Mouse (Mus musculus) midbrain, embryonic 16.5 days (tissue): ENCODE data around the gene Crisp2. TPM values are rescaled to one million over a fixed set of nuclear protein-coding genes. Genes with fewer than 3 reads are reported as not detected.

Experiments
- ATAC-seq: fragments of 200-750 bp; cut with Nextera tagmentation; 2 replicates; pipeline ENCODE4 v1.8.0; 2017; ENCODE audit warnings: moderate TSS enrichment
- H3K27ac ChIP-seq: fragments of 300-500 bp; sonication (generic); 2 replicates; pipeline ENCODE4 v1.5.1; 2014; ENCODE audit warnings: mild to moderate bottlenecking, low read length, mixed read lengths
- H3K27me3 ChIP-seq: fragments of 300-500 bp; sonication (generic); 2 replicates; pipeline ENCODE4 v1.6.1; 2014; ENCODE audit warnings: low read depth, low read length, mixed read lengths; ENCODE audit not compliant: control insufficient read depth, insufficient read depth
- H3K36me3 ChIP-seq: fragments of 300-500 bp; sonication (generic); 2 replicates; pipeline ENCODE4 v1.6.1; 2014; ENCODE audit warnings: mild to moderate bottlenecking, low read length, moderate library complexity, mixed read lengths; ENCODE audit not compliant: control insufficient read depth, insufficient read depth
- H3K4me1 ChIP-seq: fragments of 300-500 bp; sonication (generic); 2 replicates; pipeline ENCODE4 v1.6.1; 2014; ENCODE audit warnings: mild to moderate bottlenecking, low read length, mixed read lengths; ENCODE audit not compliant: control insufficient read depth, insufficient read depth
- H3K4me2 ChIP-seq: fragments of 300-500 bp; sonication (generic); 2 replicates; pipeline ENCODE4 v1.6.1; 2014; ENCODE audit warnings: mild to moderate bottlenecking, low read length, mixed read lengths
- H3K4me3 ChIP-seq: fragments of 300-500 bp; sonication (generic); 2 replicates; pipeline ENCODE4 v1.5.1; 2014; ENCODE audit warnings: low read depth, mild to moderate bottlenecking, low read length, moderate library complexity, mixed read lengths
- H3K9ac ChIP-seq: fragments of 300-500 bp; sonication (generic); 2 replicates; pipeline ENCODE4 v1.6.1; 2014; ENCODE audit warnings: low read depth, low read length, mixed read lengths
- H3K9me3 ChIP-seq: fragments of 300-500 bp; sonication (generic); replicated peaks from 2 replicates; pipeline ENCODE4 v1.6.1; 2014; ENCODE audit warnings: mild to moderate bottlenecking, low read length, mixed read lengths; ENCODE audit not compliant: control insufficient read depth, poor library complexity, severe bottlenecking
- WGBS: fragments of 180-500 bp; shearing (Covaris S2); extraction: QIAGEN DNeasy Blood & Tissue Kit; methylation state at CpG from one replicate; pipeline ENCODE4 v1.1.7; 2014; 5-methylcytosine and 5-hydroxymethylcytosine counted together
- polyA plus RNA-seq: library from polyadenylated mRNA; unstranded; fragments of >200 nt; fragmentation: Nextera tagmentation; extraction: Ambion mirVana; gene quantifications from 2 replicates; pipeline ENCODE4 v1.2.1, GENCODE M21; 2015

Gene Crisp2
- polyA plus RNA-seq, 1 experiment from 2014 or later, result not detected

DNA sequence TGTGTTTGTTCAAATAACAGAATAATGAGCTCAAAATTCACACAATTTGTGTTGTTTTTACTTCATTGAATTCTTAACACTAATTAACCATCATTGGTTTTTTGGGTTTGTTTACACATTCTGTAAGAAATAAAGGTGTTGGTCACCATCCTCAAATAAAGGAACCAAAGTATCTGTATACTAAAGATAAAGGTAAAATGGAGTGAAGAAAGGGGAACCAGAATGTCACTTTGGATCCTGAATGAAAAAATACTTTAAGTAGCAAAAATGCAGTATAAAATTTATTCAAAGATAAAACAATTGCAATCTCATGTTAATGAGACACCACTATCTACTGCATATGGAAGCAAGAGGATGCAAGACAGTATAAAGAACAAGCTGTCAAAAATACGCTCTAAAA is 4.8 kb upstream of the Crisp2 start:
- Histone ChIP-seq H3K4me2 (no peak overlapping the region), H3K4me3 (no peak overlapping the region), H3K27me3 (no peaks in the 10 kb centered on the region), H3K36me3 (no peaks in the 10 kb centered on the region), H3K27ac (no peak overlapping the region), H3K9me3 (no peaks in the 10 kb centered on the region), H3K9ac (no peak overlapping the region), H3K4me1 (no peaks in the 10 kb centered on the region)
- ATAC-seq, result no peak
- whole genome bisulfite sequencing, result 90% methylated on average over 1 of the region's 1 CpGs

DNA sequence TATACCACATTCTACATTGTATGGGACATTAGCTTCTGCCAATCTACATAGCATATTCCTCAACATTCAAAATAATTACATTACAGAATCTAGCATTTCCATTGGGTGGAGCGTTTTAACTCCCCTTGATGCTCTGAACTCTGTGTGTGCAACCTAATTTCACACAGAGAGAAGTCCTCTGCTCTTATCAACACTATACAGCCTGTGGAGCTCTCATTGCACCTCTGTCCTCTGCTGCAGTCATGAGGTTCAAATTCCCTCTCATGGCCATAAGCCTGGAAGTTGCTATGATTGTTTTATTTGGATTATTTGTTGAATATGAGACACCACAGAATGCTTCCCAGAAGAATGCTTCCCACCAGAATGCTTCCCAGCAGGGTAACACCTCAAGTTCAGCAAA is 4.1 kb upstream of the Crisp2 start, which contains the start of gene Rhag:
Gene Rhag, plus strand, starts transcription at position 193 of the 400 bp plus-strand sequence.
- Histone ChIP-seq H3K4me3 (no peak within 1 kb of the TSS), H3K4me1 (no peaks in the 10 kb centered on the region), H3K9ac (no peak within 1 kb of the TSS), H3K9me3 (no peaks in the 10 kb centered on the region), H3K4me2 (no peak within 1 kb of the TSS), H3K27me3 (no peaks in the 10 kb centered on the region), H3K36me3 (no peaks in the 10 kb centered on the region), H3K27ac (no peak within 1 kb of the TSS)
- 70% methylated on average over 1 of the region's 1 CpGs for WGBS
- ATAC-seq, result no peak

DNA sequence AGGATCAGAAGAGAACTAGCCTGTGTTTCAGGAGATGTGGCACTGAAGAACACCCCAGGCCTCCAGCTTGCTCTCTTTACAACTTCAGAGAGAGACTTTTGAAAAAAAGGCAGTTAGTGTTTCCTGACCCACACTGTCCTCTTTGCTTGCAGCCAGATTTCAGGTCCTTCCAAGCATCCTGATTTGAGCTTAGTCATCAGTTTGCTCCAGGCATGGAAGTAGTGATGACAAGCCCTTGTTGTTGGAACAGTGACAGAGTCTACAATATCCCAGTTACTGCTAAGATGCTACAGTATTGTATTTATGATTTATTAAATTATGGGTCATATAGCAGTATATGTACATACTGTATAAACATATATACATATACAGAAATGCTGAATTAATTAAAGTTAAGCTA is 1.3 kb upstream of the Crisp2 start:
- Histone ChIP-seq H3K4me3 (no peak overlapping the region), H3K27ac (no peak overlapping the region), H3K9ac (no peak overlapping the region), H3K36me3 (no peaks in the 10 kb centered on the region), H3K4me1 (no peaks in the 10 kb centered on the region), H3K4me2 (no peak overlapping the region), H3K9me3 (no peaks in the 10 kb centered on the region), H3K27me3 (no peaks in the 10 kb centered on the region)
- ATAC-seq, result no peak

DNA sequence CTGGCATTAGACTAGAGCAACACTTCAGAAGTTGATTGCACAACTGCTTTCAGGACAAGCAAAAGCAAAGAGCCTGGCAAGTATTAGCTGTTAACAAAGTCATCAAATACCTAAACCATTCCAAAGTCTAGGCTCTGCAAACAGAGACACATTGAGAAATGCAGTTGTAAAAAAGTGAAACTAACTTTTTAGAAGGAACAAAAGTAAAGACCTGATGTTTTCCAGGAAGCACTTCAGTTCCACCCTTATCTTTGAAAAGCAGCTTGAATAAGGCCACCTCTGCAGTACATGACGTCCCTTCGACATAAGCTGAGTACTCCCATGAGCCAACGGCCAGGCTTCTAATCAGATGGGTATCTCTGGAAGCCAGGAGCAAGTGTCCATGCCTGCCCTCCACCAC is 253 bp downstream of the Crisp2 start:
- ATAC-seq, result no peak
- Histone ChIP-seq H3K27ac (no peak overlapping the region), H3K4me3 (no peak overlapping the region), H3K9me3 (no peaks in the 10 kb centered on the region), H3K36me3 (no peaks in the 10 kb centered on the region), H3K27me3 (no peaks in the 10 kb centered on the region), H3K9ac (no peak overlapping the region), H3K4me2 (no peak overlapping the region), H3K4me1 (no peaks in the 10 kb centered on the region)
- 80% methylated on average over 3 of the region's 3 CpGs for WGBS

DNA sequence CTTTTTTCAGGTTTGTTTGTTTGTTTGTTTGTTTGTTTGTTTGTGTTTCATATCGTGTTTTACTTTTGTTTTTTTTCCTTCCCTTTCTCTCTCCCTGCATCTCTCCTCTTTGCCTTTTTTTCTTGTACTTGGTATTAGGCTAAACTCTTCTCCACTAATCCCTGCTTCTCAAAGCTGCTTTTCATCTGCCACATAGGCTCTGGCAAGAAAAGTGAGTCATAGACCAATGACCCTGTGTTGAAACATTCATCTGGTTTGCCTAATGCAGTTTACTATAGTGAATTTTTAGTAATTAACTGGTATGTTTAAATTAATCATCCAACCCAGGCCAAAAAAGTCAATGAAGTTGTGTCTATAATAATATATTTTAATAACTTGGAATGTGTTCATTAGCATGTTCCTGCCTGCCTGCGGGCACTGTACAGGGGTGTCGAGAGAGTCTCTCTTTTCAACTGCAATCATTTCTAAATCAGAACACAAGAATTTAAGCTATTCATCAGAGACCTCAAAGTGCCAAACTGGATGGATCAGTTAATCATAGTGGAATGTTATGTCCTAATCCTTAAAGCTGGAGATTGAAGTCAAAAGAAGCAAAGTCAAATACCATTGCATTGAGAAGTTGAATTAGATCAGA is 4.0 kb downstream of the Crisp2 start:
- H3K4me3 ChIP-seq, result no peak overlapping the region
- no peaks in the 10 kb centered on the region for H3K4me1 ChIP-seq
- no peaks in the 10 kb centered on the region for H3K27me3 ChIP-seq
- no peaks in the 10 kb centered on the region for H3K36me3 ChIP-seq
- H3K27ac ChIP-seq, result no peak overlapping the region
- H3K9ac ChIP-seq, result no peak overlapping the region
- no peak for ATAC-seq
- WGBS, result 81% methylated on average over 3 of the region's 3 CpGs
- no peaks in the 10 kb centered on the region for H3K9me3 ChIP-seq
- no peak overlapping the region for H3K4me2 ChIP-seq

DNA sequence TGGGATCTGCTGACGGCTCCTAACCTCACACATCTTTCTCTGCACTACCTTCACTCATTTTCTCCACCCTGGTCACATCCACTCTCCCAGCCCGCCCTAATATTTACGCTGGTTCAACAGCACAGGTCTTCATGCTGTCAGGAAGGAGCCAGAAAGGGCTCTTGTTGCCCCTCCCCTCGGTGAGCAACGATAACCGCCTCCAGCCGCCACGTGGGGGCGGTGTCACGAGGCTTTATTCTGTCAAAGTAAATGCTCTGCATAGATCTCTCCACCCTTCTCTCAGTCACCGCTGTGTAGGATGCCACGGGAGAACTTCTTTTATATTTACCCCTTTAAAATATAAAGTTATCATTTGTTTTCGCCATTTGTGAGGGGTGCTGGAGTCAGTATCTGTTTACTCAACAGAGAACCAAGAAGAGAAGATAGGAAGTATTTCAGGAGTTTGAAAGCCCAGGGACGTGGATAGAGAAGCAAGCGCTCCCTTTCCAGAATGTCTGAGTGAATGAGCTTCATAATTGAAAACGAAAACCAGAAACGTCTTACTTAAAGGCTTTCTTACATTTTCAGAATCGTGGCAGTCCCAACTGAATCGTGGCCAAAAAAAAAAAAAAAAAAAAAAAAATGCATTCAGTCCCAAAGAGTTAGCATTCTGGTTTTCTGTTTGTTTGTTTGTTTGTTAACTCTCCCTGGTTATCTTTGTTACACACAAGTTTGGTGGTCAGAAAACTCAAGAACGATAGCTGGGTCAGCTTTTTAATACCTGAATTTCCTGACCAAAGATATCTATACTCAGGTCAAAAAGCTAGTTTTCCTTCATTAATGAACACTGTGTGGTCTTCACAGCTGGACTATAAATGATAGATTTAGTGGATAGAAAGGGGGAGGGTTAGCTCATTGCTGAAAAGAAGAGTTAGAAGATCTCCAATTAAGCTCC is 12.6 kb downstream of the Crisp2 start:
- H3K9ac ChIP-seq, result no peak overlapping the region
- no peak overlapping the region for H3K27ac ChIP-seq
- no peak for ATAC-seq
- no peak overlapping the region for H3K4me2 ChIP-seq
- no peaks in the 10 kb centered on the region for H3K27me3 ChIP-seq
- WGBS, result 66% methylated on average over 20 of the region's 20 CpGs
- H3K4me1 ChIP-seq, result no peaks in the 10 kb centered on the region
- H3K4me3 ChIP-seq, result no peak overlapping the region
- no peaks in the 10 kb centered on the region for H3K9me3 ChIP-seq
- H3K36me3 ChIP-seq, result no peaks in the 10 kb centered on the region

DNA sequence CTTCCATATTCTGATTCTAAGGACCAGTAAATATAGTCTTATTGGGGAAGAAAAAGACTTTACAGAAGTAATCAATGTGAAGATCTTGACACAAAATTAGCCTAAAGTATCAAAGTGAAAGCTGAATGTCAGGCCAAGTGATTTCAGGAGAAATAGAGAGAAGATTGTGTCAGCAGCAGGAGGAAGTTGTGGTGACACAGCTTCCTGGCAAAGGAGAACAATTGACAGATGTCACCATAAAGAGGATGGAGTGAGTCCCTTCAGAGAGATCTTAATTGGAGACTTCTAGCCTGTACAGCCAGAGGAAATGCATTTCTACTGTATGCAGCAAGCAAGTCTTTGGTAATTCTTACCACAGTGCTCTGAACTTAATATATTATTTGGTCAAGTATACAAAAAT is 16.9 kb downstream of the Crisp2 start:
- no peaks in the 10 kb centered on the region for H3K9me3 ChIP-seq
- H3K4me1 ChIP-seq, result no peaks in the 10 kb centered on the region
- no peak overlapping the region for H3K4me3 ChIP-seq
- no peaks in the 10 kb centered on the region for H3K27me3 ChIP-seq
- H3K36me3 ChIP-seq, result no peaks in the 10 kb centered on the region
- no peak overlapping the region for H3K9ac ChIP-seq
- no peak for ATAC-seq
- H3K4me2 ChIP-seq, result no peak overlapping the region
- no peak overlapping the region for H3K27ac ChIP-seq

DNA sequence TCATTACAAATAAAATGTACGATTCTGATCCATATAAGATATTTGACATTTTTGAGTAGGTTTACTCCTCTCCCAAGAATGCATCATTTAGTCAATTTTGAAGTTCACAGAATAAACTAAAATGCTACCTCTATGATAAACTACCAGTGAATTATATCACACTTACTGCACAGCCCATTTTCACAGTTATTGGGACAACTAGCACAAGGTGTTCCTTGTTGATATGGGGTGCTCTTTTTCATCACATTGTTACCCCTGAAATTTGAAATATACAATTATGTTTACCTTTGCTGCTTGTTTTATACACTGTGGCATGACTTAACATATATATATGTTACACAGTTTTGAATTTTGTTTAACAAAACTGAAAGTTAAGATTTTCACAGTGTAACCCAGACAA is 39.7 kb downstream of the Crisp2 start:
- no peak for ATAC-seq
- H3K27me3 ChIP-seq, result no peaks in the 10 kb centered on the region
- no peaks in the 10 kb centered on the region for H3K36me3 ChIP-seq
- H3K9ac ChIP-seq, result no peak overlapping the region
- no peak overlapping the region for H3K4me3 ChIP-seq
- H3K4me1 ChIP-seq, result no peaks in the 10 kb centered on the region
- H3K9me3 ChIP-seq, result no peaks in the 10 kb centered on the region
- WGBS, result 85% methylated on average over 1 of the region's 1 CpGs
- H3K4me2 ChIP-seq, result no peak overlapping the region
- H3K27ac ChIP-seq, result no peak overlapping the region

DNA sequence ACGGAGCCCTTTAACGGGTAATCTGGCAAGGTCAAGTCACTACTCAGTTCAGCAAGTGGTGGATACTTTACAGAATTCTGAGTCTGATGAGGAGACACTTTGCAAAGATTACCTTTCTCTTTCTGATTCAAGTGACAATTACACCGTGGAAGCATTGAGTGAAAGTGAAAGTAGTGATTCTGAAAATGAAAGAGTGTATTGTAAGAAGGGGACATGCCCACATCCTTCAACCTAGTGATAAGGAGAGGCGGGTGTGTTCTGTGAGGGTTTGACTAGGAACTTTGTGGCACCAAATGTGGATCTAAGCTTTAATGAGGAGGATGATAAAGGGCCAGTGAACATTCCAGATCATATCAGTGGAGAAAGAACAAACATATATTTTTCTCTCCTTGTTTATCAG is 43.1 kb downstream of the Crisp2 start:
- Histone ChIP-seq H3K27me3 (no peaks in the 10 kb centered on the region), H3K9me3 (no peaks in the 10 kb centered on the region), H3K4me2 (no peak overlapping the region), H3K4me1 (no peaks in the 10 kb centered on the region), H3K36me3 (no peaks in the 10 kb centered on the region), H3K9ac (no peak overlapping the region), H3K27ac (no peak overlapping the region), H3K4me3 (no peak overlapping the region)
- 74% methylated on average over 4 of the region's 4 CpGs for WGBS
- no peak for ATAC-seq
